Mouse (Mus musculus): ENCODE measurements at regions not wholly inside any gene's neighbourhood (a gene's known extent, or its start where the extent isn't known, plus 50 kb on each side); places are given as distances from the start of the nearest gene placed in this dataset.
A peak's percentile ranks its signal among the peaks of the same experiment; 100 is the strongest.

DNA sequence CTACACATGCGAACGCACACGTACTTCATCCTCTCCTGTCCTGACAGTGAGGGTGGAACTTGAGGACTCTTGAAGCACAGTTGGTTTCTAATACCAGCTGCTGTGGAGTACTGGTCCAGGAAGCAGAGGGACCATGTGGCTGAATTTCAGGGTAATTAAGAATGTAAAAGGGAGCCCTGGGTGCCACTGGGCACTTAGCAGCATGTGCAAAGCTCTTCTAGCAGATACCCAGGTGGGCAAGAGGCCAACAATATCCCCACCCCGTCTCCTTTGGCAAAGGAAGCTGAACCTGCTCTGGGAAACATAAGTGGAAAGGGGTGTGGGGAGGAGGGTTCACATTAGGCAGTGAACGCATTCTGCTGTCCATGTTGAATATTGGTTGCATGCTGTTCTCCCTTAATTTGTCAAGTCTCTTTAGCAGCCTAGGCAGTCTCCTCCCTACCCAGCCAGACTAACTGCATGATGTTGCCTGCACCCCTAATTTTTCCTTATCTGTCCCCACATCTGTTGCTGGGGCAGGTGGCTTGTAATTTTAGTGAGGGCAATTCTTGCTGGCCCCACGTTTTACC lies 369.6 kb downstream of the Sorl1 start:
- no peak for DNase-seq

DNA sequence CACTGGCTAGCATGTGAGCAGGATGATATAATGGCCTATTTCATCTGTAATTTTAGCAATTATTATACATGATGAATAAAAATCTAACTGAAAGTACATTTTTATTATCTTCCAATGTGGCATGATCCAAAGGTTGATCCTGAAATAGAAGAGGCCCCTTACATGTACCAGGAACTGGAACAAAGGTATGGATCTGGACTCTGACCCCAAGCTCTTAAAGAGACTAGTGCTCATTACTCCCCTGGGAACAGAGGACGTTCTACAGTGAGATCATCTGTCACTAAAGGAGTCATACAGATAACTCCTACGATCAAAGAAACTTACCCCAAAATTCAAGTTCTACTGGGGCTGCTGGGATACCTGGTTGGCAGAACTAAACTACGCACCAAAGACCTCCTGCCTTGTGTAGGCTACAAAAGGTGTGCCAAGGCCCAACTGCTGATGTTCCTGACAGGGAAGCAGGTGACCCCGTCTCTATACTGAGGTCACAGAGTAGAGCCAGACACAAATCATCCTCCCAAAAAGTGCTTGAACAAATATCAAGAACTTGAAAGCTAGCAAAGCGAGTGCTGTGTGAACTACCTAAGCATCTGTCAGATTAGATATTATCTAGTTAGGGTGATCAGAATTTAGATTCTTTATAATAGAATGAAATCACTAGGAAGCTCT lies 378.0 kb downstream of the Sorl1 start:
- DNase-seq = no peak

DNA sequence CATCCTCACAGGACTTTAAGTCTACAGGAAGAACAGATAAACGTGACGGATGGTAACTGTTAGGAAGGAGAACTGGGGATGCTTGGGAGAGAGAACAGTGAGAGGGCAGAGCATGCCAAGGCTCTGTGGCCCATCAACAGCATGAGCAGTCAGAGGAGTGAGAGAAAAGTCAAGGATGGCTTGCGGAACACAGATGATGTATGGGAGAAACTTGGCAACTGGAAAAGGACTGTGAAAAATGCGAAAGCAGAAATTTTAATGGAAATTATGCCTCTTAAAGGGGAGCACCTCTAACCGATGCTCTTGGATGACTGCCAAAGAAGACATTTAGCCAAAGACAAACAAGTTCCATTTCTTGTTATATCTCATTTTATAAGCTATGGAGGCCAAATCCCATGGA lies 382.6 kb downstream of the Sorl1 start:
- no peak for DNase-seq

- no peak for DNase-seq
Measured at GRCm38 (mm10) chr9:41740536-41740935, 383.6 kb downstream of the Sorl1 start.

DNA sequence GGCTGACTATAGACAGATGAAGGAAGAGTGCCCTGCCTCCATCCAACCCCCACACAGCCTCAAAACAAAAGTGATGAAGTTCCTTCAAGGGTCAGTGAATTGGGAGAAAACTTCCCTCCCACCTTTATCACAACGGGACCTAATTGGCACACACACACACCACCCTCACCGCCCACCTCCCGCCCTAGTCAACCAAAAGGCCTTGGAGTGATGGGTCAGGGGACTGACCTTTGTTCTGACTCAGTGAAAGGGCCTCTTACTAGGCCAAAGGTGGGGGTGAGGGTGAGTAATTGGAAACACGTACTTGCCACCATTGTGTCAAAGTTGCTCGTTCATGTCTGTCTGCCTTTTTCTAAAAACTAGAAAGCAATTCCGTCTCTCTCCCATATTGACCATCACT lies 386.4 kb downstream of the Sorl1 start:
- no peak for DNase-seq

DNA sequence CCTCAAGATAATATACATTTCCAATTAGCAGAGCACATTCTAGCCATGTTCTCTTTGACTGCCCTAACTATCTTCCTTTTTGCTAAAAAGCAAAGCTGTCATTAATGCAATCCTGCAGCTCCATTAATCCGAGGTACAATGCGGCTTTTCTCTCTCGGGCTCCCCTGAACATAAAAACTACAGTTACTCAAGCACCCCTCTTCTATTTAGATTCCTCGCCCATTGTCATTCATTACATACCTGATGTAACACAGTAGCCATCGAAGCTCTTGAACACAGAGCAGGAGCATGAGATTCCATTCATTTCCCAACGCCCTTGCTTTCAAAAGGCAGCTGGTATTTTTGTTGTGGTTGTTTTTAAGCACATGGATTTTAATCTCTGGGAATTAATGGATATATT lies 387.2 kb downstream of the Sorl1 start:
- no peak for DNase-seq

DNA sequence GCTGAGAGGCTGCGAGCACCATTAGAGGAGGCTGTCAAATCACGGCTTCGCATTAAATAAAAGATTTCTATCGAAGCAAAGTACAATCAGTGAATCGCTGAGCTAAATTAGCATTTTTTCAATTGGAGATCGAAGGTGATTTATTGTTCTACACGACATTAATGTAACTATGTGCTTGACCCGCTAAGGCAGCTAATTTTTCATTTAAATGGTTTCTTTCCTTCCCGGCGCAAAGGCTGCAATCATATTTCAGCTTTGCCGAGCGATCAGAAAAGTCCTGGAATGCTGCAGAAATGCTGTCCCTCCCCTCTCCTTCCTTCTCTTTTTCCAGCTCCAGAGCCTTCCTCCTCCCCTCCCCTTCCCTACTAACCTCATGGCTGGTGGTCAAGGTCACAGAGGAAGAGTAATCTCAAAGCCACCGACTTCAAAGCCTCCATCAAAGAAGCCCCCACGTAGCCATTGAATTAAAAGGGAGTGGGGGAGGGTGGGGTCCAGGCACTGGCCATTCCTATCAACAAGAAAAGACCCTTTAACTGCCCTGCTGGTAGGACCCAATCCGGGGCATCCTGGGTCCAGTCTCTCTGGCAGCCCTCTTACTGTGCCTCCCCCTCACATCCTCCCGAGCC lies 387.8 kb downstream of the Sorl1 start:
- peak; percentile 9 for DNase-seq

GRCm38 (mm10) chr9:41735448-41736233 lies 388.5 kb downstream of the Sorl1 start:
- DNase-seq = peak; percentile 78

- no peak for DNase-seq
Measured at GRCm38 (mm10) chr9:41734925-41735447, 389.1 kb downstream of the Sorl1 start.

DNA sequence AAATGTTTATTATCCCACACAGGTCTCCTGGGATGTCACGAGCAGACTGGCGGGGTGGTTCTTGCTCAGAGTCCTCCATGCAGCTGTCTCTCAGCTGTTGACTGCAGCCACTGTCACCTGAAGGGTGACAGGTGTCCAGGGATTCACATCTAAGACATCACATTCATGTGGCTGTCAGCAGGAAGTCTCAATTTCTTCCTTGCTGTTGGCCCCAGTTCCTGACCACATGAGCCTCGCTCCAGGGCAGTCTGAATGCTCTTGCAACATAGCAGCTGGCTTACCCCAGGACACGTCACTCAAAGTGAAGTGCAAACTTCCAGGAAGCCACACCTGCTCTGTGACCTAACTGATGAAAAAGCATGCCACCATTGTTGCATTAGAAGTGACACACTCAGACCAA lies 402.5 kb downstream of the Sorl1 start:
- DNase-seq = no peak

DNA sequence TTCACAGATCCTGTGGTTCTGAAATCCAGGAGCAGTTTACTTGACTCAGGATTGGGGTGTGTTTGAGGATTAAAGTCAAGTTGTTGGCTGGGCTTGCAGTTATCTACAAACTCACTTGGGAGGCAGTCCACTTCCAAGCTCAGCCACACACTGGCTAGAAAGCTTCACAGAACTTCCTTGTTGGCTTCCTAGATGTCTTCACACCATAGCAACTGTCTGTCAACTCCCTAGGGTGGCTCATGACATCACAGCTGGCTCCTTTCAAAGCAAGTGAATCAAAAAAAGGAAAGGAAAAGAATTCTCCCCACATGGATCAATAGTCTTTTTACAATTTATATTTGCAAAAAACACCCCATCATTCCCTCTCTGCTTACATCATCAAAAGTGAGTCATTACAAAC lies 408.9 kb downstream of the Sorl1 start:
- no peak for DNase-seq

- DNase-seq = no peak
Measured at GRCm38 (mm10) chr9:41705972-41706371, 418.1 kb downstream of the Sorl1 start.

DNA sequence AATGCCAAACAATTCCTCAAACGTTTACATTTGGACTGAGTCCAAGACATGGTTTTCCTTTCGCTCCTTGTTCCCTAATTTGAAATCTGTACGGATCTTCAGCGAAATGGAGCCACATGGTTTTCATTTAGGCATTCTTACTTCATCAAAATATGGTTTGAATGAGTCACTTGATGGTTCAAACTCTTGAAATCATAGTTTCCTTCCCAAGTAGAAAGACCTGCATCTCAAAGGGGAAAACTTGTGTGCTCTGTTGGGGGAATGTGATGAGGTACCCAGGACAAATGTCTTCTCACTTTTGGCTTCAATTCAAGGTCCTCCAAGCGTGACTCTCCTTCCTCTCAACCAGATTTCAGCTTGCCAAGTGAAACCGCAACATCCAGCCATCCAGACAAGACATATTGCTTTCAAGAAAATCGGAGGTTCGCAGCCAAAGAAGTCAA lies 418.6 kb downstream of the Sorl1 start:
- no peak for DNase-seq

DNA sequence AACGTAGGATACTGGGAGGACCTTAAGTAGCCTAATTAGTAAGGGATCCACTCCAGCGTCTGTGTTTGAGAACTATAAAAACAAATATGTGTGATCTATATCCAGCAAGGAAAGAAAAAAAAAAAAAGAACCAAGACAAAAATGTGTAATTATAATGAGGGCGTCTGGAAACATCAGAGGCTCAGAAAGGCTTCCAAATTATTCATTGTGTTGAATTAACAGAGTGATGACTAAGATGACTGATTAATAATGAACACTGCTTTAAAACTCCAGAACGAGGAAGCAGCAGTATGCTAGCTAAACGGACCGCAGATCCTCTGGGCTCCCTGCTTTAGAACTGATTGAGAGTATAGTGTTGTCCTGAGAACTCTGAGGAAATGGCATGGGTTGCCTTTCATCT lies 421.0 kb downstream of the Sorl1 start:
- DNase-seq = no peak

- DNase-seq = no peak
Measured at GRCm38 (mm10) chr9:41700683-41701082, 423.4 kb downstream of the Sorl1 start.

DNA sequence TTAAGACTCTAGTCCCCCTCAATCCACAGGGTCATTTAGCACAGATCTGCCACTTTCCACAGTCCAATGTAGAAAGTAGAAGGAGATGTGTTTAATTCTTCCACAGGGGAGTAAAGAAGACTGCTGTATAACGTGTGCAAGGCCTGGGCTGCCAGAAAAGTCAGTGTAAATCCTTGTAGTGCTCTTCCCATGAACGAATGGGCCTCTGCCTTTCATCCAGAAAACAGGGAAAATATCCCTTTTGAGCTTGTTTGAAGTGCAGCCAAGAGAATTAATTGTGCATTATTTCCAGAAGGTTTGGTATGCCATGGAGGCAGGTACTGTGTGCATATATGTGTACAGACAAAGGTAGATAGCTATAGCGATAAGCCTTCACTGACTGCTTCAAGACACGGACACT lies 425.1 kb downstream of the Sorl1 start:
- DNase-seq = no peak

- peak; percentile 21 for DNase-seq
Measured at GRCm38 (mm10) chr9:41697611-41698467, 426.3 kb downstream of the Sorl1 start.

- DNase-seq = no peak
Measured at GRCm38 (mm10) chr9:41697160-41697559, 426.9 kb downstream of the Sorl1 start.

DNA sequence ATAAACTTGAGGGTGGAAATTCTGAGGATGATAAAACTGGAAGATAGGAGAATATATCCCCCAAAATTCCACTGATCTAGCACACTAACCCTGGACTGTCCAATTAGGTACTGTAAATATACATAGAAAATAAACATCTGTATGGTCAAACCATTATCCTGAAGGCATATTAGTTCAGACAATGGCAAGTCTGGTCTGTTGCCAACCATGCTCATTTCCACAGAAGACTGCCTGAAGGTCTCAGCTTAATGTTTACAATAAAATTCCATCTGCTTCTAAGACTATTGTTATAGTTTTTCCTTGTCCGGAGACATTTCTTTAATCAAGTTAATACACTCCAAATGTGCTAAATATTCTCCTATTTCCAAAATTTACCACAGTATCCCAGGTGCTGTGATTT lies 441.2 kb downstream of the Sorl1 start:
- no peak for DNase-seq

GRCm38 (mm10) chr9:41675656-41676055 lies 448.4 kb downstream of the Sorl1 start:
- no peak for DNase-seq

- DNase-seq = no peak
Measured at GRCm38 (mm10) chr9:41672958-41673357, 451.1 kb downstream of the Sorl1 start.

DNA sequence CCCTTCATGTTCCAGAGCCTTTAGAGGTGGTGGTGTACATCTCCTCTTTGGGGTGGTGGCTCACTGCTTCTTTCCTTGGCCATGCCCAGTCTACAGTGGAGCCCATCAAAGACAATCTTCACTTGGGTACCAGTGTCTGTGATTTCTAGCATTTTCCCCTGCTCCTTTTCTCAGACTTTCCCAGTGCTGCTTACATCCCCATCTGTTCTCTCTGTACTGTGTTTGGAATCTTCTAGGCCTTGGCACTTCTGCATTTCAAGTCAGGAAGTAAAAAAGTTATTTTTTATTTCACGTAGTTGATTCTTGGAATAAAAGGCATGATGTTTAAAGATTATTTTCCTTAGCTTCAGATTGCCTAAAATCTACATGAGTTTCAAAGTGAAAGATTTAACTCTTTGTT lies 455.4 kb downstream of the Sorl1 start:
- DNase-seq = no peak
